Mouse (Mus musculus) testis, adult 2 months (tissue): ENCODE data around the gene Tha1.

Experiments
- CTCF ChIP-seq: fragments of 200-500 bp; IDR thresholded peaks from 2 replicates; pipeline ENCODE4 v1.5.1; 2012; ENCODE audit warnings: low read depth, mild to moderate bottlenecking, inconsistent platforms, low read length, moderate library complexity; ENCODE audit not compliant: control insufficient read depth, insufficient read depth, insufficient replicate concordance
- POLR2A ChIP-seq: fragments of 200-500 bp; IDR thresholded peaks from 2 replicates; pipeline ENCODE4 v1.6.1; 2012; ENCODE audit warnings: low read depth, mild to moderate bottlenecking, inconsistent platforms, low read length, moderate library complexity; ENCODE audit not compliant: control insufficient read depth

GRCm38 (mm10) chr11:117834086-117834485 is 39.2 kb downstream of the Tha1 start:
- TF ChIP-seq CTCF: no peak
- TF ChIP-seq POLR2A: 0 out of 2 replicates have a peak, but pooled peaks have one; percentile 21
